Mouse (Mus musculus): ENCODE data around the gene Nckipsd.

GRCm38 (mm10) chr9:108780959-108781358 is 27.2 kb upstream of the Nckipsd start:
- TF ChIP-seq CTCF (IDR thresholded peaks at IDR 0.05; ENCODE audit: extremely low read depth, insufficient read depth, low read length), result no peak
- no peak for TF ChIP-seq POLR2A (IDR thresholded peaks at IDR 0.05; ENCODE audit: extremely low read depth, insufficient read depth, low read length)
